17 mouse cellular contexts compared by ENCODE assay signal in genomic region chr17:10698041-10698440, GRCm38 (mm10).
A peak's percentile ranks its signal among the peaks of the same experiment; 100 is the strongest.
DNase-seq lines count a peak whose midpoint lies in the region; ATAC-seq and TF ChIP-seq lines count a peak whose summit lies in the region.
"Had no signal": no experiment of that assay in that cellular context is flagged by ENCODE, and none has a peak within 500 bp of the region (broad histone marks: within the 10 kb centered on the region; RNA-seq: fewer than 3 reads in every experiment).

No protein-coding gene starts in this region.

- H3K36me3 ChIP-seq in embryonic facial prominence, embryonic 14.5 days (ENCODE audit: control insufficient read depth, insufficient read depth, low read length): no peaks in the 10 kb centered on the region
- no peaks in the 10 kb centered on the region for H3K36me3 ChIP-seq in embryonic facial prominence, embryonic 10.5 days (replicated peaks)
- no peaks in the 10 kb centered on the region for H3K36me3 ChIP-seq in kidney, adult 2 months (ENCODE audit: control insufficient read depth, insufficient read depth, low read length)
- H3K36me3 ChIP-seq: forebrain, embryonic 15.5 days; kidney, embryonic 15.5 days; liver, embryonic 12.5 days; stomach, embryonic 15.5 days had no signal

- no peak for ATAC-seq in embryonic facial prominence, embryonic 14.5 days (ENCODE audit: low read depth)
- ATAC-seq in activated CD4-positive, CD25-positive, alpha-beta regulatory T cell, adult 4 months: no peak
- ATAC-seq: forebrain, embryonic 15.5 days; liver, embryonic 12.5 days; lung, postnatal 0 days had no signal

- no peaks in the 10 kb centered on the region for H3K4me1 ChIP-seq in embryonic facial prominence, embryonic 14.5 days (ENCODE audit: control insufficient read depth, insufficient read depth, low read length)
- H3K4me1 ChIP-seq in embryonic facial prominence, embryonic 10.5 days: peaks cover 3% of the 10 kb centered on the region; the same call in 1 of the 2 replicates
- peaks cover 5% of the 10 kb centered on the region; the same call in 1 of the 2 replicates for H3K4me1 ChIP-seq in kidney, adult 2 months (ENCODE audit: control insufficient read depth, insufficient read depth, low read length)
- H3K4me1 ChIP-seq: forebrain, embryonic 15.5 days; liver, embryonic 12.5 days; stomach, embryonic 15.5 days had no signal

- TF ChIP-seq CTCF in kidney, adult 2 months (conservative IDR thresholded peaks at IDR 0.05; ENCODE audit: insufficient read depth, insufficient read length, low read depth, low read length): no peak

- 48% methylated on average over 8 of the region's 8 CpGs for WGBS in embryonic facial prominence, embryonic 14.5 days
- 73% methylated on average over 8 of the region's 8 CpGs for WGBS in embryonic facial prominence, embryonic 10.5 days
- 38% methylated on average over 8 of the region's 8 CpGs for WGBS in kidney, adult 2 months

- peak; percentile 8 for DNase-seq in embryonic facial prominence, embryonic 14.5 days (ENCODE audit: low spot score)
- DNase-seq in embryonic facial prominence, embryonic 10.5 days (ENCODE audit: low spot score): no peak
- peak; percentile 31 for DNase-seq in kidney, adult 2 months
- DNase-seq in kidney, adult 11 months: no peak
- DNase-seq in adrenal gland, adult 8-10 months: peak; percentile 54
- DNase-seq in adrenal gland, postnatal 36 days: peak; percentile 65 to 69
- DNase-seq: B cell, adult 2 months; cerebellum, adult 8-10 months; layer of hippocampus, postnatal 36 days; midbrain, embryonic 14.5 days; right cerebral cortex, adult 18-20 months had no signal

- no peak overlapping the region for H3K4me3 ChIP-seq in embryonic facial prominence, embryonic 14.5 days (ENCODE audit: low read depth, low read length)
- no peak overlapping the region for H3K4me3 ChIP-seq in embryonic facial prominence, embryonic 10.5 days
- H3K4me3 ChIP-seq in kidney, adult 2 months (ENCODE audit: insufficient read depth, low read depth, low read length): no peak overlapping the region
- H3K4me3 ChIP-seq: forebrain, embryonic 15.5 days; kidney, embryonic 15.5 days; liver, embryonic 12.5 days; stomach, embryonic 15.5 days had no signal

- H3K27ac ChIP-seq in embryonic facial prominence, embryonic 14.5 days (replicated peaks; ENCODE audit: low read depth, low read length): no peak overlapping the region
- no peak overlapping the region for H3K27ac ChIP-seq in embryonic facial prominence, embryonic 10.5 days (replicated peaks)
- no peak overlapping the region for H3K27ac ChIP-seq in kidney, adult 2 months (ENCODE audit: insufficient read depth, low read depth, low read length)
- H3K27ac ChIP-seq: forebrain, embryonic 15.5 days; kidney, embryonic 15.5 days; liver, embryonic 12.5 days; stomach, embryonic 15.5 days had no signal

- H3K27me3 ChIP-seq in embryonic facial prominence, embryonic 14.5 days (replicated peaks; ENCODE audit: control insufficient read depth, insufficient read depth, low read length): no peaks in the 10 kb centered on the region
- H3K27me3 ChIP-seq in embryonic facial prominence, embryonic 10.5 days (replicated peaks; ENCODE audit: low read depth, poor library complexity, severe bottlenecking): no peaks in the 10 kb centered on the region
- H3K27me3 ChIP-seq in kidney, adult 2 months (replicated peaks; ENCODE audit: control insufficient read depth, insufficient read depth, low read length): no peaks in the 10 kb centered on the region
- H3K27me3 ChIP-seq: forebrain, embryonic 15.5 days; kidney, embryonic 15.5 days; liver, embryonic 12.5 days; stomach, embryonic 15.5 days had no signal

- no peak overlapping the region for H3K9ac ChIP-seq in embryonic facial prominence, embryonic 14.5 days (ENCODE audit: low read depth, low read length)
- H3K9ac ChIP-seq: forebrain, embryonic 15.5 days; kidney, embryonic 15.5 days; liver, embryonic 12.5 days; stomach, embryonic 15.5 days had no signal

- no peak for TF ChIP-seq POLR2A in kidney, adult 2 months (IDR thresholded peaks at IDR 0.05; ENCODE audit: low read depth, low read length)

- no peaks in the 10 kb centered on the region for H3K9me3 ChIP-seq in embryonic facial prominence, embryonic 14.5 days (ENCODE audit: control insufficient read depth, low read length)
- no peaks in the 10 kb centered on the region for H3K9me3 ChIP-seq in embryonic facial prominence, embryonic 10.5 days
- H3K9me3 ChIP-seq: forebrain, embryonic 15.5 days; kidney, embryonic 15.5 days; liver, embryonic 12.5 days; stomach, embryonic 15.5 days had no signal

- H3K4me2 ChIP-seq in embryonic facial prominence, embryonic 14.5 days (ENCODE audit: low read depth, low read length): no peak overlapping the region
- H3K4me2 ChIP-seq: forebrain, embryonic 15.5 days; kidney, embryonic 15.5 days; liver, embryonic 12.5 days; stomach, embryonic 15.5 days had no signal

Comparison
In these comparisons a context has a peak if more than half of its experiments do, and no peak if none do; other contexts are left out.
1. DNase-seq: peak in embryonic facial prominence, embryonic 14.5 days (single experiment), kidney, adult 2 months (single experiment), adrenal gland, adult 8-10 months (single experiment) and adrenal gland, postnatal 36 days (2 of 2); none in embryonic facial prominence, embryonic 10.5 days (single experiment) and kidney, adult 11 months (single experiment).